Mouse (Mus musculus) E14TG2a.4 (cell line): ENCODE data around the gene Zdhhc22.

Experiments
- CTCF ChIP-seq: conservative IDR thresholded peaks from 2 replicates; pipeline ENCODE4 v1.5.1; 2014; ENCODE audit warnings: low read length
- NANOG ChIP-seq: IDR thresholded peaks from 2 replicates; pipeline ENCODE4 v1.6.1; 2014; ENCODE audit warnings: borderline replicate concordance, low read length, mixed read lengths

GRCm38 (mm10) chr12:86975761-86976160 lies 14.5 kb downstream of the Zdhhc22 start:
- TF ChIP-seq CTCF (no peak), NANOG (no peak)
